Mouse (Mus musculus) retina, postnatal 7 days (tissue): ENCODE measurements around the gene Hoxa4.

Experiments used
- DNase-seq: peaks from one replicate; pipeline ENCODE4 v3.0.0-alpha.2; 2012; ENCODE audit warnings: low read depth, low spot score

Hoxa4 gene

DNA sequence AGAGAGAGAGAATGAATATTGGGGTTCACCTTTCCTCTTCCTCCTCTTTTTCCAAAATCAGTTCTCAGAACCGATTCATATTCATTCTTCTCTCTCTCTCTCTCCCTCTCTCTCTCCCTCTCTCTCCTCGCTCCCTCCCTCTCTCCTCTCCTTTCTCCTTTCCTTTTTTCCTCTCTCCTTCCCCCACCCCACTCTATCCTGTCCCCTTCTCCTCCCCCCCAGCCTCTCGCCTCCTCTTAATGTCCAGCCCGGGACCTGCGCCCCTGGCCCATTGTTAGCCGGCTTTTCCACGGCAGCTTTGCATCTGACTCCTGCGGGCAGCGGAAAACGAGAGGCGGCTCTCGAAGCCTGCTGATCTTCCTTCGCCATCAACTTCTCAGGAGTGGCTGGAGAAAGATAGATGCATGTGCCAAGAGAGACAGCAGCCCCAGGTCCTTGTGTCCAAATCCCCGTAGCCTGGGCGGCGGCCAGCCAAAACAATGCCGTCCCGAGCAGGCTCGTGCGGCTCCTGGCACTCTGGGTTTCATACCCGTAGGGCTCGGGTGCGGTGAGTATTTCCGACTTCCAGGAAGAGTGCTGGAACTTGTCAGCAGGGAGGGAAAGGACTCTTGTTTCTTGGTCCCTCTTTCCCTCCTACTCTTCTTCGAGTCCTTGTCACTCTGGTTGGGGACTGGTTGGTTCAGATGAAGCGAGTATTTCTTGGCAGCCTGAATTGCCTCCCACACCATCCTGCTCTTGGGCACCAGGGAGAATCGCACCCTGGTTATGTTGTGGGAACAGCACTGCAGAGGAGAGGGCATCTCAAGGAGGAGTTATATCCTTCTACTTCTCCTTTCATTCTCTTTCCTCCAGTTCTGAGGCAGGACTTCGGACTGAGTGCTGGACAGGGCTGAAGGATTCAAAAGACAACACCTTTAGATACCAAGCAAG, 25.8 kb downstream of the Hoxa4 start:
- DNase-seq = no peak

DNA sequence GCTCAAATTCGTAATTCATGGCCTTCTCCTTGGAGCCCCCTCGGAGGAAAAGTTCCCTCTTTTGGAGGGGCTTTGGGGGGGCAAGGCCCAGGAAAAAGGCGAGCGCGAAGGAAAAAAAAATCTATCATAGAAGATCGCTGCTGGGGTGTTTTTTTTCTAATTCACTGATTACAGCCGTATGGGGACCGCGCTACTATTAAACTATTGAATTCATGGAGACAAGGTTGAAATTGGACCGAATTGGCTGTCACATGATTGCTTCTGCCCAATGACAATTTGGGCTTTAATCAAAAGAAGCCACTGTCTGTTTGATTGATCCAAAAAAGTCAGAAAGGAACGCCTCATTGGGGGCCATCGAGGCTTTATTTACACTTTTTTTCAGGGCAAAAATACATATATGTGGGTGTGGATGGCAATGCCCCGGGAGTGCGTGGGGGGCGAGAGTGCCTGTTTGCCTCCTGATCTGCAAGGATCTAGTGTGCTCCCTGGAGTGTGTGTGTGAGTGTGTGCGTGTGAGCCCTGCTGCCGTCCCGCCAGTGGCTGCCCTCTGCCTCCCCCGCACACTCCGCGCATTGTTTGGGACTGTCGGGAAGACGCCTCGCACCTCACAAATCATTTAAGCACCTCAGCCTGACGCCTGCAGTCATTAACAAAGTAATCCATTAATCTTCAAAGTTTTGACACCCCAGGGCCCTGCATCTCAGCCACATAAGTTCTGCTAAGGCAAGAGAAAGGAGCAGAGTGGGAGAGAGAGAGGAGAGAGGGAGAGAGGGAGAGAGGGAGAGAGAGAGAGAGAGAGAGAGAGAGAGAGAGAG, 26.7 kb downstream of the Hoxa4 start, which contains the start of gene Hoxa2:
Hoxa2 (minus strand) TSS at position 206 of the 815 bp plus-strand sequence.
- no peak for DNase-seq

DNA sequence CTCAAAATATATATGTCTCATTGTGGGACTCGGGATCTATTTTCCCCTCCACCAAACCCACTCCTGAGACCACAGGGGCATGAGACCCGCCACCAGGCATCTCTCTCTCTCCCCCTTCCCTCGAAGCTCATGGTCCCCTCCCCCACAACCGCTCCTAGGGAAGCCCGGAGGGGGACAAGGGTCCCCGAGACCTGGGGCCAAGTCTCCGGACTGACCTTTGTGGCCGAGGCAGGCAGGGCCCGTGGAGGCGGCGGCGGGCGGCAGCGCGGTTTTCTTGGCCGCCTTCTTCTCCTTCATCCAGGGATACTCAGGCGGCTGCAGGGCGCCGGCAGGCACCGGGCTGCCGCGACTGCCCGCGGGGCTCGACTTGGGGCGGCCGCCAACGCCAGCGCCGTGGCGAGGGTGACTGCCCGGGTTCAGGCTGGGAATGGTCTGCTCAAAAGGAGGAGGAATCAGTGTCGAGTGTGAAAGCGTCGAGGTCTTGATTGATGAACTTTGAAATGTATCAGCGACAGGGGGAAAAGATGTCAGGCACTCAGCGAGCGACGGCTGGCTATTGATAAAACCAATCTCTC, 27.4 kb downstream of the Hoxa4 start:
- no peak for DNase-seq

DNA sequence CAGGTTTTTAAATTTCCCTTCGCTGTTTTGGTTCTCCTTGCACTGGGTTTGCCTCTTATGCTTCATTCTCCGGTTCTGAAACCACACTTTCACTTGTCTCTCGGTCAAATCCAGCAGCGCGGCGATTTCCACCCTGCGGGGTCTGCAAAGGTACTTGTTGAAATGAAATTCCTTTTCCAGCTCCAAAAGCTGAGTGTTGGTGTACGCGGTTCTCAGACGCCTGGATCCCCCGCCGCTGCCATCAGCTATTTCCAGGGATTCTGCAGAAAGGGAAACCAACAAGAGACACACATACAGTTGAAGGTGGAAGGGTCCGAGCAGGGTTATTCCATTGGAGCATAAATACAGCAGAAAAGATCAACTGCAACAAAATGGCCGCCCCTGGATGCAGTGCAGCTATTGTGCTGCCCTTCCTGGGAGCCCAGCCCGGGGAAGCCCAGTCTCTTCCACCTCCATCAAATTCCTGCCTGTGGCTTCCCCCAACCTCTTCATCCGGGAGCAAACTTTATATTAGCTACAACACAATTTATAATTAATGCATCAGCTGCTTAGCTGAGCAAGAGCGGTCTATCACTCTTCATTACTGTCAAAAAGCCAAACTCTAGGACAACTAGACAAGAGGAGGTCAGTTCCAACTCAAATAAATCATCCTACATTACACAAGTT, 28.1 kb downstream of the Hoxa4 start:
- no peak for DNase-seq

DNA sequence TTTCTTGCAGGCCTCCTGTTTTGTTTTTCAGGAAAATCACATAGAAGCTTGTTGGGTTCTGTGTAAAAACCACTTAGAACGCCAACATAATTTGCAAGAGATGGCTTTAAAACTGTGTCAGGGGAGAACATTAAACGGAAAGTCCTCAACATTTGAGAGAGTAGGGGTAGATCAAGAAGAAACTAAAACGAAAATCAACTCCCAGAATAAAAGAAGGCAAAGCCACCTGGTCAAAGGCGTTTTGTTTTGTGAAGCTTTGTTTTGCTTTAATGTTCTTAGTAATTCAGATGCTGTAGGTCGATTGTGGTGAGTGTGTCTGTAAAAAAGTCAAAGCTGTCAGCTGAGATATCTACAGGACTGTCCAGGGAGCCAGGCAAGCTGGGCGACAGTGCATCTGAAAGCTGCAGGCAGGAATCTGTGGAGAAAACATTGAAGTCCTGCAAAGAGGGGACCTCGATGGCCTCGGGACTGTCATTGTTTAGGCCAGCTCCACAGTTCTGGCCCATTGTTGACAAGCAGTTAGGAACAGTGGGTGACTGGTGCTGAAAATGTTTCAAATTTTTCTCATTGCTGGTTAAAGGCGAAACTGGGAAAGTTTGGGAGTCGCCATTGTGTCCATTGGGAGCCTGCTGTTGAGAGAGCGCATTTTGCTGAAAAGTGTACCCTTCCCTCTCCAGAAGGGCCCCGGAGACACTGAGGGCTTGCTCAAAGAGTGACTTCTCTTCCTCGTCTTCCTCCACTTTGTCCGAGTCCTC, 28.8 kb downstream of the Hoxa4 start:
- no peak for DNase-seq

DNA sequence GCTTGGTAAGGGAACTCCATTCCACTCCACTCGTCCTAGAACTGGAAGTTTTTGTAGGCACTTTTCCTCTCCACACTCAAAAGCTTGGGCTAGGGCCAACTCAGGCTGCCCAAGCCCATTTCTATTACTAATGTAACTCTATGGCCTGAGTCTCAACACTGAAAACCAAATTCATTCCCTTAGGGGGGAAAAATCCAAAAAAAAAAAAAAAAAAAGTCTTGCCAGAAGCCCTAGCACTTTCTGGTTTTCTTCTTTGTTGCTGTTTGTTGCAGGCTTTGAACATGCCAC, 29.5 kb downstream of the Hoxa4 start:
- no peak for DNase-seq

DNA sequence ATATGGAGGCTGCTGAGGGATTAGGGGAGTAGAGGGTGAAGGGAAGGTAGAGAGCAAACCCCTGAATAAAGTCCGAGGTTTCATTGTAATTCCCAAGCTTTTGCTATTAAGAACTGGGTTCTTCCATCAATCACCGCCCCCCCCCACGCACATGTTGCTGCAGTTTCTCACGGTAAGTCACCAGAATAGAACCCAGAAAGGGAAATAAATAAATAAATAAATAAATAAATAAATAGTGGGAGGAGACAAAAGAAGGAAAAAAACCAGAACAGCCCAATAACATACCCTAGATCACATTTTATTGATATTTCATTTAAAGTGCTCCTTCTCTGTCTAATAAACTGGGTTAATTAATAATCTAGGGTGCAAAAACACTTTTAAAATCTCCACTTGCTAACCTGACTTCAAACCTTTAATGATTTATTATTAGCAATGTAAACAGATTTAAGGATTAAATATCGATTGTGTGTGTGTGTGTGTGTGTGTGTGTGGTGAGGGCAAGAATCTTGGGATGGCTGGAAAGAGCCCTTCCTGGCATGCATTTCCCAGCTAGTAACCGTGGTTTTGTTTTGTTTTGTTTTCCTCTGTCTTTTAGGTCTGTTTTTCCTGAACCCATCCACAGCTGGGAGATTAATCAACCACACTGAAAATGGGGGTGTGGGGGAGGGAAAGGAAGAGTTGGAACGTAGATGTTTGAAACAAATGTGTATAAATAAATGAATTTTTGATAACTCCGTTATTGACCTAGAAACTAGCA, 30.0 kb downstream of the Hoxa4 start:
- no peak for DNase-seq

DNA sequence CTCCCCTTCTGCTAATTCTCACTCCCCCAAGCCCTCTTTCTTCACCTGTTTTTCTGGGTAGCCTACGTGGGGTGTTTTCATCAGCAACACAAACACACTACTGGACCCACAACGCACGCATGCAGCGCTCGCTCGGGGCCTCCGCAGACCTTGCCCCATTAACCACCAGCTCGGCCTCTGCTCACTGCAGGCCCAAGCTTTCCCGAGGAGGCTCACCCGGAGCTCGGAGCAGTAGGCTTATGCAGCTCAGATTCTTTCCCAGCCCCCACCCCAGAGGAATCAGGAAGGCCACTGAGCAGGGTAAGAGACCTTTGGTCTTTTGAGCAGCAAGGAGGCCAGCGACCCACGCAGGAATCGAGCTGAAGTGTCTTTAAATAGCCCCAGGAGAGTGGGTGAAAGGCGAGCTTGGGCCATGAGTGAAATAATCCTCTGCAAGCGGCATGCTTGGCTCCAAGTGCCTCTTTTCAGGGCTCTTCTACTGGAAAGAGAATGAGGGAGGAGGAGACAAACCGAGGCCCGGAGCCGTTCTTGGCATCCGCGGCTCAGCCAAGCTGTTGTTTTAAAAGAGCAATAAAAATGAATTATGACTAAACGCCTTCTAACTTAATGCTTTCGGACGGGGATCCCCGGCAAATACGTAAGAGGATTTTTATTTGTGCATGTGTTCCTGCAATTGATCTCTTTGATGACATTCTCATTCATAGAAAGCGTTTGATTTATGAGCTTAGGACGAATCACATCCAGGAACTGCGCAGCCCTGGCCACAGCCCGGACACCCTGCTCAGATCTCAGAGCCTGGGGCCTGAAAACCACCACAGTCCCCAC, 30.8 kb downstream of the Hoxa4 start:
- DNase-seq = no peak

DNA sequence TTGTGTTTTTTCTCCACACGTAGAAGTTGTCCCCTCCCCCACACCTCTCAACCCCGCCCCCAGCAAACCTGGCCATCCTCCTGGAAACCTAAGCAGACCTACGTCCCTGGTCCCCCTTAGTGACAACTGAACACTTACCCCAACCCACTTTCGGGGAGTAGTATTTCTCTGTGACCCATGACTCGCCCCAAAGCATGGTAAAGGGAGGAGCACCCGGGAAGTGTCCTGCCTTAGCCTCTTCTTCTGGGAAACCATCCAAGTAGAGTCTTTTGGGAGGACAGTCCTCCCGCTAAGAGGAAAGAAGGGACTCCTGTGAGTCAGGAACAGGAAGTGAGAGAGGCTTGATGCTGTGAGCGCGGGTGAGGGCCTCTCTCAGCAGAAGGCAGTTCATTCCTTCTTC, 31.6 kb downstream of the Hoxa4 start:
- DNase-seq = no peak

DNA sequence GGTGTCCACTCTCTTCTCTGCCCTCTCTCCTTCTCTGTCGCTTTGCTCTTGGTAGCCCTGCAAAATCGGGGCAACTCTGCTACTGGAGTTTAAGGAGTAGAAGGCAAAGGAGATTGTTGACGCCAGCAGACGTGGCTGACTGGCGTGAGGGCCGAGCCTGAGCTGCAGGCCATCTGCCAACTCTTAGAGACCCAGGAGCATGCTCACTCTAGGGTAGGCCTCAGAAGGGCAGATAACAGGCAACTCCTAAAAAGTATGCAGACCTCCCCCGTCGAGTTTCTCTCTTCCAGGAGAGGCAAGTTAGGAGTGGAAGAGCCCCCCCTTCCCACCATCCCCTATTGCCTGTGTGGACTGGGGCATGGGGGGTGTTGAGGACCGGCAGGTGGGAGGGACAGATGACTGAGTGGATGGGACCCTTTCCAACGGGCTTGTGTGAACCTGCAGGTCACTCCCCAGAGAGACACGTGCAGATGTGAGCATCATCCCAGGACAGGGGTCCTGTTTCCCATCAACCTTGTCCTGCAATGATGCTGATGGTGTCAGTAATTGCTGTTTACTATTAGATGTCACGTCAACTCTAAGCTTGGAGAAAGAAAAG, 32.3 kb downstream of the Hoxa4 start:
- DNase-seq = no peak

DNA sequence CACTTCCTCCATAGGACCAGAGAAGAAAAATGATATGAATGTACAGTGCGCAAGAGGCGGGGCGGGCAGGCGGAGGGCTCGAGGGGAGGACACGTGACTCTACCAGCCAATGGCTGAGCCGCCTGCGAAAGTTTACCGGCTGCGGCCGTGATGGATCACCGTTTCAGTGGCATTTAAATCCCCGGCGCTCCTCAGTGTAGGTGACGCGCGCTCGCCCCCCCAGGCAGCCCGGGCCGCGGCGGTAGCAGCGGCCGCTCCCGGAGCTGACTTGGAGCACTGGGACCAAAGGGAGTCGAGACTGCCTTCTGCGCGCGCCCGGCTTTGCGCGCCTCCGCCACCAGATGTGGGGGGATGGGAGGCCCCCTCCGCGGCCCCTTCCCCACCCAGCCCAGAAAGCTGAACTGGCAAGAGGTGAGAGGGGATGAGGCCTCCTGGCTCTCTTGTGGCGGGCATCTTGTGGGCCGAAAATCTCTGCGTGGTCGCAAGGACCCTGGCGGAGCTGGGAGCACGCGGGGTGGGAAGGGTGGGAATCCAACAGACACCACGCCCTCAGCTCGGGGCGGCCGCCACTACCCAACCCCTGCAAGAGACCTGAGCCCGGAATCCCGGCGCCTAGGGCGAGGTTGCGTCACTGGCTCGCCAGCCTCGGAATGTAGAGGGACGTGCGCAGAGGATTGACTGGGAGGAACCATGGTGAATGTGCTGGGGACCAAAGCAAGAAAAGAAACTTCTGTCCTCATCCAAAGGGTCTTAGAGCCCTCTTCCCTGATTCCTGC, 33.1 kb downstream of the Hoxa4 start, which contains the start of gene Hoxa1:
Hoxa1 (minus strand) TSS at position 42 of the 776 bp plus-strand sequence.
- no peak for DNase-seq

DNA sequence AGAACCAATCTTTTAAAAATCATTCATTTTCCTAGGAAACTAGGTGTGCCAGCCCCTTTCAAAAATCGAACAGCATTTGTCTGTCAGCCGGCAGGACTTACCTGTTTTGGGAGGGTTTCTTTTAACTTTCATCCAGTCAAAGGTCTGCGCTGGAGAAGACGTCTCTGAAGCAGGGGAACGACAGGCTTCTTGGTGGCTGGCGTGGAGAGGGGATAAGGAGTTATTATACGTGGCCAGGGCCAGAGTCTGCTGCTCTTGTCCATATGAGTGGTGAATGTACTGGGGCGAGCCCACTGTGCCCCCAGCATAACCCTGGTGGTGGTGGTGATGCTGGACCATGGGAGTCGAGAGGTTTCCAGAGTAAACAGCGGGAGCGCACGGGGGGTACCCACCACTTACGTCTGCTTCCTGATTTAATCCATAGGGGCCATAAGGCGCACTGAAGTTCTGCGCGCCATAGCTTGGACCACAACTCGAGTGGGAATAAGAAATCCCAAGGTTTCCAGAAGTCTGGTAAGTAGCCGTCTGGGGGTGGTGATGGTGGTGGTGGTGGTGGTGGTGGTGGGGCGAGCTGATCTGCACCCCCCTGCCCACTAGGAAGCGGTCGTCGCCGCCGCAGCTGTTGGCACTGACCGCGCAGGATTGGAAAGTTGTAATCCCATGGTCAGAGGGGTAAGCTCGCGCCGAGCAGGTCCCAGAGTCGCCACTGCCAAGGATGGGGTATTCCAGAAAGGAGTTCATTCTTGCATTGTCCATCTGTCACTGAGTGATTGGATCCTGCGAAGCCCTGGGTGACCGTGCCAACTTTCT, 33.9 kb downstream of the Hoxa4 start:
- DNase-seq = no peak

DNA sequence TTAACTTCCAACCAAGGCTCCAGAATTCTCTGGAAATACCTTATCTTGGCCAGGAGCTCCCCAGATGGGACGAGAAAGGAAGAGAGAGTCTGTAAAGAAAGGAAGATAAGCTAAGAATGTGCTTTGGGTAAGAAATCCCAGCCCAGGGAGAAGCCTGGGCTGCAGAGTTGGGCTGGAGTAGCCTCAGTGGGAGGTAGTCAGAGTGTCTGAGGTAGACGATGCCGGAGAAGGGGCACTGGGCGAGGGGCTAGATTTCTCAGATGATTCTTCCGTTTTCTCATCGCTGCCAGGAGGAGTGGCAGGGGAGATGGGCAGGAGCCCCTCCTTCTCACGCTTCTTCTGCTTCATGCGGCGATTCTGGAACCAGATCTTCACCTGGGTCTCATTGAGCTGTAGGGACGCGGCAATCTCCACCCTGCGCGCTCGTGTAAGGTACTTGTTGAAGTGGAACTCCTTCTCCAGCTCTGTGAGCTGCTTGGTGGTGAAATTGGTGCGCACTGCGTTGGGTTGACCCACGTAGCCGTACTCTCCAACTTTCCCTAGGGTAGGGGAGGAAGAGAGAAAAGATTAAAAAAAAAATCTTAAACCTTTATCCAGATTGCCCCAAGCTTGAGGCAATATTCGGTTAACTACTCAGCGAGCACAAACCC, 34.9 kb downstream of the Hoxa4 start:
- no peak for DNase-seq

DNA sequence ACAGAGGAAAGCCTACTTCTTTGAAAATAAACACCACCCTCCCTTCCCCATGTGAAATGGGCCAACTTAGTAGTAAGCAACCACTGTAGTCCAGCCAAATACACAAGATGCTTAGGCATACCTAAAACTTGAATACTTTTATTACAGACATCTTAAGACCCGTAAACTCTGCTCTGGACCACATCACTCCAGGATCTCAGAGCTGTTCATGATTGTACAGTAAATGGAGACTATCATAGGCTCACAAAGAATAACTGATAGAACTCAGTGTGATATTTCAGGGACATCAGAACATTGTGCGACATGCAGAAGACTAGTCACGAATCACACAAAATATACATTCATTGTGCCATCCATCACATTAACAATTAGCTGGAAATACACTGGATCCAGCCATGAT, 36.1 kb downstream of the Hoxa4 start:
- no peak for DNase-seq

DNA sequence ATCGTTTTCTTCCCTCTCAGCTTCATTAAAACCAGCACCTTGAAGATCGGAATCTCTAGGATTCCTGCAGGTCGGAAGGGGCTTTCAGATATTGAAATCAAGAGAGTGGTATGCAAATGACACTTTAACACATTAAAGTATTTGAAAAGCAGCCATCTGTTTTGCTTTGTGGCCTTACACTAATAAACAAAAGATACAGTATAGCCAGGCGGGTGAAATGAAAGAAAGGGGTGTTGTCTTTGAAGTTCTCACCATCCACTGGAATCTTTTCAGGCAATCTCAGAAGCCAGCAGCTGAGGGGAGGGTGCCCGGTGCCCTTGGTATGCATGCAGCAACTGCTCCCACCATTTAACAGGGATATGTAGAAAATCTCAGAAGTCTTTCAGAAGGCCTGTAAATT, 37.5 kb downstream of the Hoxa4 start:
- DNase-seq = no peak

DNA sequence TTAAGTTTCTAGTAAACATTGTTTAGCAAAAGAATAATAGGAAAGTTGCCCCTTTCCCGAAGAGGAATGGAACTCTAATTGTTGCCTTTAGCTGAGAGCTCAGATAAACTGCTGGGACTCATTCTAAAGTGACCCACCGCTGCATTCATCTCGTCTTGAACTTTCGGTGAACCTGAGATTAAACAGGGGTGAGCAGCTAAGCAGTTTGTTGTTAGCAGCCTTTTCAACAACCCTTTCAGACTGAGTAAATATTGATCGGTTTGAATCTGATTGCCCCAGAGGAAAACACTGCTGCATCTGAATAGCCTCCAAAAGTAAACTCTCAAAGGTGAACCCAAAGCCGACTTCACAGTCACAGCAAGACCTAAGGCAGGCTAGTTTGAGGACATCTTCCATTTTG, 38.3 kb downstream of the Hoxa4 start:
- DNase-seq = no peak
